Mouse (Mus musculus): ENCODE data around the gene Tie1. TPM values are rescaled to one million over a fixed set of nuclear protein-coding genes. Genes with fewer than 3 reads are reported as not detected.
A peak's percentile ranks its signal among the peaks of the same experiment; 100 is the strongest.

Tie1 gene
- total RNA-seq, 2 experiments from 2014 or later = 15.8 to 20.1 TPM

- DNase-seq = no peak
These were observed 12.9 kb downstream of the Tie1 start for GRCm38 (mm10) chr4:118476773-118477530.

- no peak for DNase-seq
These were observed 17.2 kb downstream of the Tie1 start for GRCm38 (mm10) chr4:118472687-118473086.

GRCm38 (mm10) chr4:118471281-118471680 lies 18.6 kb downstream of the Tie1 start:
- DNase-seq = no peak

GRCm38 (mm10) chr4:118465697-118466163 lies 24.1 kb downstream of the Tie1 start:
- DNase-seq = no peak

- DNase-seq = no peak
These were observed 24.9 kb downstream of the Tie1 start for GRCm38 (mm10) chr4:118464956-118465355.

GRCm38 (mm10) chr4:118457345-118457975 lies 32.4 kb downstream of the Tie1 start, which contains the start of gene Mpl:
Gene Mpl, minus strand, starts transcription at chr4:118457513.
- no peak for DNase-seq

- no peak for DNase-seq
These were observed 43.3 kb downstream of the Tie1 start for GRCm38 (mm10) chr4:118446415-118447153.

GRCm38 (mm10) chr4:118445781-118446414 lies 44.0 kb downstream of the Tie1 start:
- peak; percentile 47 for DNase-seq

DNA sequence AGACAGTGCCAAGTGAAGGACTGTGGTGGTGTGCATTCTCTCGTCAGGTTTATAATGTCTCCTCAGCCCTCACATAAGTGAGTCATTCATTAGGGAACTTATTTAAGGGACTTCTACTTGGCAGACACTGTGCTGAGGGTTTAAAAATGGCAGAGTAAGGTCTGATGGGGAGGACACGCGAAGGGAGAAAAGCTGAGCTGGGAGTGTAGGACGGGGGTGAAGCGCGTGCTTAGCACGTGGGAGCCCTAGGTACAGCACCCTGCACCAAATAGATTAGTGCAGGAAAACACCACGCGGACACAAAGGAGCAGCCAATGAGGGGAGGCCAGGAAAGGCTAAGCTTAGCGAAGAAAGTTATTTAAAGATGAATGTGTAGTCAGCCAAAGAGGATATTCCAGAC lies 44.8 kb downstream of the Tie1 start:
- no peak for DNase-seq

GRCm38 (mm10) chr4:118437829-118438253 lies 52.0 kb downstream of the Tie1 start:
- no peak for DNase-seq

DNA sequence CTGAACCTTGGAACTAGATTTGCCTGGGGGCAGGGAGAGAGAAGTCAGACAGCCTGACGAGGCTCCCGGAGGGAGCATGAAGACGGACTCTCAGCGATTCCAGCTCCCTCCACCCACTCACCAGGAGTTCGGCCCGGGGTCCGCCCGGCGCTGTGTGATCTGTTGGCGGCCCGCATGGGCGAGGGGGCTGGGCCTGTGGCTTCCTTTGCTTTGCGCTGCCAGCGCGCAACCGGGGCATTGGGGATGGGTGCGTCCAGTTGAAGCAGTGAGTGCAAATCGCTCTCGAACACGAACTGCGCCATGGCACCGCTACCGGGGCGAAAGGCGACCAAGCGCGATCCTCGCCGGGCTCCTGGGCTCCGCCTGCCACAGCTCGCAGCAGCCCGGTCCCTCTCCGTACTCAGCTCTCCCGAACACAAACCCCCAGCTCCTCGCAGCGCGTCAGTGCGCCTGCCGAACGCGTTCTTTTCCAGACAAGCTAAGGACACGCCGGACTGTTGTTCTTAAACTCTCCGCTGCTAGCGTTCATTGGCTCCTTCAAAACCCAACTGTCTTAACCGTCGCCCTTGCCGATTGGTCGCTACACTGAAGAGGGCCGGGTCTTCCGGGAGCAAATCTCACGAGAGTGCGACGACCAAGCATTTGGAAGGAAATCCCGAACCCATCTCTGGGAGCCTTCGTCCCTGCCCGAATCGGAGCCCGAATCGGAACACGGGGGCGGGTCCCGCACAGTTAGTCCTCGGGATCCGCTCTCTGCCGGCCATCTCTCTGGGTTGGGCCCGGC lies 52.8 kb downstream of the Tie1 start, which contains the start of gene Cdc20:
Cdc20 (minus strand) TSS at position 533 of the 784 bp plus-strand sequence.
- DNase-seq = peak; percentile 87

GRCm38 (mm10) chr4:118432332-118432731 lies 57.5 kb downstream of the Tie1 start:
- DNase-seq = no peak

DNA sequence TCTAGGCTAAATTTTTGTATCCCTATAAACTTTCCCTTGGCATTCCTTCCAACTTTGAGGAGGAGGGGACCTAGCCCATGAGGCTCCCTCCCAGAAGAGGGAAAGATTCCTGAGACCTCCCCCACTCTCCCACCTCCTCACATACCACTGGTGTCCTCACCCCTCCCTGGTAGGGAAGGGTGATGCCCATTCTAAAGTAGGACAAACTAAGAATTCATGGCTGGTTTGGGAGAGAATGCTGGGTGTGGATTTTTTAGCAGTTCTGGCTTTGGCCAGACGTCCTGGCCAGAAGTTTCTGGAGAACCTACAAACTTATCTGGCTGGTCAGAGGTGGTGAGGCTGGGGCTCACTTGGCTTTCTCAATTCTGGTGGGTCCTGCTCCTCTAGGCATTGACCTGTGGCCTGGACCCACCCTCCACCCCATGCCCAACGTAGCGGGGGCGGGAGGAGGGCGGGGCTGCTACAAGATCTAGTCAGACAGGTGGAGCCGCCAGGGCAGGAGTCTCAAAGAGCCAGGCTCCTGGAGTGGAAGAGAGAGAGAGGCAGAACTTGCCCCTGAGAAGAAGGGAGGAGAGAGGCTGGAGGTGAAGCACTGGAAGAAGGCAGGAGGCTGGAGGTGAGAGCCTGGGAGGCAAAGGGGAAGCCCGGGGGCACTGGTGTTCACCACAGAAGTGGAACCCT lies 60.5 kb downstream of the Tie1 start:
- no peak for DNase-seq

GRCm38 (mm10) chr4:118428531-118429214 lies 61.2 kb downstream of the Tie1 start:
- DNase-seq = no peak

DNA sequence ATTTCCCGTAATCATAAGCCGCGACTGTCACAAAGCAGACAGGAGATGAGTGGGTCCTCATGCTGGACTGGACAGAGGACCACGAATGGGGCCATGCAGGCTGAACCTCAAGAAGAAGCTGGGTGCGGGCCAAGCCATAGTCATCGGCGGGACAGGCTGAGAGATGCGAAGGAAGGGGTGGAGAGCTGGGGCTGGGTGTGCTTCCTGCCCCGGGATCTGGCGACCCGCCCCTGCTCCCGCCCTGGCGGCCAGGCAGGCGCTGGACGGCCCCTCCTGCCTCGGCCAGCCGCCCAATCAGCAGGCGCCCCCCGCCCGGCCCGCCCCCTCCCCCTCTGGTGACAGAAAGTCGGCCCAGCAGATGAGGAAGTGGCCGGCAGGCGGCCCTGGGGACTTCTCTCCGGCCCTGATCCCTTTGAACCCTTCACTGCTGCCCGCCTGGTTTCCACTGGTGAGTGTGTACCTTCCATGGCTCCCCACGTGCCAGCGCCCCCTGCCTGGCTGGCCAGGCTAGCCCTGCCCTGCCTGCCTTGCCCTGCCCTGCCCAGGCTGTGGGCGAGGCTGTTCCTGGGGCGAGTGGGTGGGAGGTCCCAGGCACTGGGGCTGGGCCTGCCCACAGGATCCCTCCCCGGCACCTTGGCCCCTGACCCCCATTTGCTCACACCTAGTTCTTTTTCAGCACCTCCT lies 62.0 kb downstream of the Tie1 start, which contains the start of gene Elovl1:
Elovl1 (plus strand) TSS at position 326 of the 684 bp plus-strand sequence.
- DNase-seq = peak; percentile 93

- no peak for DNase-seq
These were observed 62.5 kb downstream of the Tie1 start for GRCm38 (mm10) chr4:118427415-118427767.

GRCm38 (mm10) chr4:118425374-118425773 lies 64.5 kb downstream of the Tie1 start:
- no peak for DNase-seq

GRCm38 (mm10) chr4:118424541-118425160 lies 65.2 kb downstream of the Tie1 start:
- no peak for DNase-seq

- DNase-seq = no peak
These were observed 68.5 kb downstream of the Tie1 start for GRCm38 (mm10) chr4:118421384-118421783.
